Mouse (Mus musculus): ENCODE measurements at regions not wholly inside any gene's neighbourhood (a gene's known extent, or its start where the extent isn't known, plus 50 kb on each side); places are given as distances from the start of the nearest gene placed in this dataset.

DNA sequence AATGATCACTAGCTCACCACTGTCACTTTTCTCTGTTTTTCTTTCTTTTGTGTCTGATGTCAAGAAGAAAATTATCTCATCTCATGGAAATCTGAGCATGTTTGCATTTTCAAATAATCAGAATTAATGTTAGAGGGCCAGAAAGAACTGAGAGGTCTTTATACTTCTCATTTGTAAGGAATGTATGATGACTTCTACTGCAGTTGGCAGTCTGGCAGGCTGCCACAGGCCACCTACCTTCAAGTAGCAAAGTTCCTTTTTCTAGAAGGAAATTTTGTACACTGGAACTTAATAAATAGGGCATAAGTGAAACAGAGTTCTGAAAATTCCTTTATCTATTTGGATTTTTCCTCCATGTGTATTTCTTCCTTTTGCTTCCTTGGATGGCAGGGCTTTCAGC is 148.7 kb upstream of the Inhba start:
- no peak overlapping the region for H3K27ac ChIP-seq (ENCODE audit: low read depth, low read length)
- H3K4me3 ChIP-seq (ENCODE audit: low read depth, low read length) = no peak overlapping the region
- H3K27me3 ChIP-seq (ENCODE audit: control insufficient read depth, insufficient read depth, low read length) = no peaks in the 10 kb centered on the region
- H3K4me1 ChIP-seq (ENCODE audit: control insufficient read depth, insufficient read depth, low read length) = no peaks in the 10 kb centered on the region
- no peak overlapping the region for H3K4me2 ChIP-seq
- ATAC-seq (ENCODE audit: low FRiP score) = no peak
- no peak overlapping the region for H3K9ac ChIP-seq (ENCODE audit: low read length)
- DNase-seq (ENCODE audit: low spot score, missing footprints) = no peak
- H3K36me3 ChIP-seq (ENCODE audit: control insufficient read depth, insufficient read depth, low read length) = no peaks in the 10 kb centered on the region
- H3K9me3 ChIP-seq (ENCODE audit: control insufficient read depth, low read length) = no peaks in the 10 kb centered on the region

DNA sequence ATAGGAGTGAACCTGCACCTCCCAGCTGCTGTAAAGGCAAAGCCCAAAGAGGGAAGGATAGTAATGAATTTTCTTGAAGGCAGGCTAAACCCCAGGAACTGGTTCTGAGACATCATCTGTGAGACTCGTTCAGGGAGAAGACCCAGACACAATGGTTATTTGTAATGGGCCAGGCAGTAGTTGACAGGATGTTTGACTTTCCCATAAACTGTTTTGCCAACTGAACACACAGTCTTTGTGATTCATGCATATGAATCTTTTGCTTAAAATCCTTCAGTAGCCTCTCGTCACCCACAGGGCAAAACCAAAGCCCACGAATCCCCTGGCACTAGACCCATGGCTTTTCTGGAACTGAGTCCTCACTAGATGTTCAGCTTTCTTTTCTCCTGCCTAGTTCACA is 148.3 kb upstream of the Inhba start:
- Histone ChIP-seq H3K4me1 (ENCODE audit: control insufficient read depth, insufficient read depth, low read length) (no peaks in the 10 kb centered on the region), H3K27me3 (ENCODE audit: control insufficient read depth, insufficient read depth, low read length) (no peaks in the 10 kb centered on the region), H3K4me2 (no peak overlapping the region), H3K36me3 (ENCODE audit: control insufficient read depth, insufficient read depth, low read length) (no peaks in the 10 kb centered on the region), H3K9me3 (ENCODE audit: control insufficient read depth, low read length) (no peaks in the 10 kb centered on the region), H3K27ac (ENCODE audit: low read depth, low read length) (no peak overlapping the region), H3K9ac (ENCODE audit: low read length) (no peak overlapping the region), H3K4me3 (ENCODE audit: low read depth, low read length) (no peak overlapping the region)
- WGBS = 73% methylated on average over 3 of the region's 3 CpGs
- ATAC-seq (ENCODE audit: low FRiP score) (no peak), DNase-seq (ENCODE audit: low spot score, missing footprints) (no peak)

DNA sequence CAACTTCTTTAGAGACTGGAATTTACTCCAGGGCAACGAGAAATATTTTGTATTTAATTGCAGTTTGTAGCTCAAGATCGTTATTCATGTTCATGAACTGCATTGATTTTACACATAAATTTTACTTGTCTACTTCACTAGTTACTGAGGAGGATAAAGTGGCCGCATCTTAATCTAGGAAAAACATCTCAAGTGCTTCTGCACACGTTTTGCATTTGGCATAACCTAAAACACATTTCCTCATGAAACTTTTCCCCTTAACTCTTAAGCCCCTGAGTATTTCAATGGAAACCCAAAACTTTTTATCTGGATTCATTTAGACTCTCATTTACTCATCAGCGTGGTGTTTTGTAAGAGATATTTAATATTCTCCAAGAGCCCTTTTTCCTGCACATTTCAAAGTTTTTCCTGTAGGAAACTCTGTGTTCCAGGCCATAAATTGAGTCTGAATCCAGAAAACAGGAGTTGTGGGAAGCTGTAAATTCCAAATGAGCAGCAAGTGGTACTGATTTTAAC is 144.5 kb upstream of the Inhba start:
- no peak for DNase-seq (ENCODE audit: low spot score, missing footprints)
- WGBS = 74% methylated on average over 5 of the region's 5 CpGs
- Histone ChIP-seq H3K36me3 (ENCODE audit: control insufficient read depth, insufficient read depth, low read length) (no peaks in the 10 kb centered on the region), H3K4me1 (ENCODE audit: control insufficient read depth, insufficient read depth, low read length) (no peaks in the 10 kb centered on the region), H3K27me3 (ENCODE audit: control insufficient read depth, insufficient read depth, low read length) (no peaks in the 10 kb centered on the region), H3K4me2 (no peak overlapping the region), H3K9me3 (ENCODE audit: control insufficient read depth, low read length) (no peaks in the 10 kb centered on the region), H3K27ac (ENCODE audit: low read depth, low read length) (no peak overlapping the region), H3K4me3 (ENCODE audit: low read depth, low read length) (no peak overlapping the region), H3K9ac (ENCODE audit: low read length) (no peak overlapping the region)
- ATAC-seq (ENCODE audit: low FRiP score) = no peak

DNA sequence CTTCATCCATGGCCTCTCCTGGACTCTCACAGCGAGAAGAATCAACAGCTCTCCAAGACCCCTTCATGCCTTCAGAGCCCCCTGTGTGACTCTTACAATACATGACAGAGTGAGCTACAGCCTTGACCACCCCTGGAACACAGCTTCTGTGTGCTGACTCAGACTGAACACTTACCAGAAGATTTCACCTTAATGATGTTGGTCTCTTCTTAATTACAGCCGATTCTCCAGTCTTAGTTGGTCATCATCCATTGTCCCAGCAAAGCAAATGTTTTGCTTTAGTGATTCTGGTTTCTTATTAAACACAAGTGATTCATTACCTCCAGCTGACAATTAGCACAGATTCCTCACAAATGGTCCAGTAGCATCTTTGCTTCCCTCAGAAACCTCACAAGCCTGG is 134.0 kb upstream of the Inhba start:
- H3K36me3 ChIP-seq (ENCODE audit: control insufficient read depth, insufficient read depth, low read length) = no peaks in the 10 kb centered on the region
- DNase-seq (ENCODE audit: low spot score, missing footprints) (no peak), ATAC-seq (ENCODE audit: low FRiP score) (no peak)
- H3K27ac ChIP-seq (ENCODE audit: low read depth, low read length) = no peak overlapping the region
- no peaks in the 10 kb centered on the region for H3K27me3 ChIP-seq (ENCODE audit: control insufficient read depth, insufficient read depth, low read length)
- no peak overlapping the region for H3K4me3 ChIP-seq (ENCODE audit: low read depth, low read length)
- no peaks in the 10 kb centered on the region for H3K9me3 ChIP-seq (ENCODE audit: control insufficient read depth, low read length)
- no peak overlapping the region for H3K4me2 ChIP-seq
- H3K9ac ChIP-seq (ENCODE audit: low read length) = no peak overlapping the region
- H3K4me1 ChIP-seq (ENCODE audit: control insufficient read depth, insufficient read depth, low read length) = no peaks in the 10 kb centered on the region
- 91% methylated on average over 2 of the region's 2 CpGs for WGBS

DNA sequence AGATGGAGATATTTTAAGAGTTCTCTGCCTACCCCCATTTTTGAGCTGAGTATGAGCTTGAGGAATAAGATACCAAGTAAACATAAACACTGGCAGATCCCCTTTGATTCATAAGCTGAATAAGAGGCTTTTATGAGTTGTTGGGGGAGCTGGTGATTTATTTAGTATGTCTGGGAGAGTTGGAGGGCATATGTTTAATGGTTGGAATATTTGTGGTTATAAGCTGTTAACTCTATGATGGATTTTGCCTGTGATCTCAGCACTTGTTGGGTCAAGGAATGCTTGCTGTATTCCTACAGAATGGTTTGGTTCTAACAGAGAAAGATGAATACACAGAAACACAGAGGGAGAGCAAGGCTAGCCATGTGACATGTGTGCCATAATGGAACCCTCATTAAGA is 132.1 kb upstream of the Inhba start:
- H3K36me3 ChIP-seq (ENCODE audit: control insufficient read depth, insufficient read depth, low read length) = no peaks in the 10 kb centered on the region
- H3K27ac ChIP-seq (ENCODE audit: low read depth, low read length) = no peak overlapping the region
- no peaks in the 10 kb centered on the region for H3K27me3 ChIP-seq (ENCODE audit: control insufficient read depth, insufficient read depth, low read length)
- DNase-seq (ENCODE audit: low spot score, missing footprints) (no peak), ATAC-seq (ENCODE audit: low FRiP score) (no peak)
- H3K9ac ChIP-seq (ENCODE audit: low read length) = no peak overlapping the region
- no peaks in the 10 kb centered on the region for H3K9me3 ChIP-seq (ENCODE audit: control insufficient read depth, low read length)
- no peak overlapping the region for H3K4me2 ChIP-seq
- no peak overlapping the region for H3K4me3 ChIP-seq (ENCODE audit: low read depth, low read length)
- H3K4me1 ChIP-seq (ENCODE audit: control insufficient read depth, insufficient read depth, low read length) = no peaks in the 10 kb centered on the region

DNA sequence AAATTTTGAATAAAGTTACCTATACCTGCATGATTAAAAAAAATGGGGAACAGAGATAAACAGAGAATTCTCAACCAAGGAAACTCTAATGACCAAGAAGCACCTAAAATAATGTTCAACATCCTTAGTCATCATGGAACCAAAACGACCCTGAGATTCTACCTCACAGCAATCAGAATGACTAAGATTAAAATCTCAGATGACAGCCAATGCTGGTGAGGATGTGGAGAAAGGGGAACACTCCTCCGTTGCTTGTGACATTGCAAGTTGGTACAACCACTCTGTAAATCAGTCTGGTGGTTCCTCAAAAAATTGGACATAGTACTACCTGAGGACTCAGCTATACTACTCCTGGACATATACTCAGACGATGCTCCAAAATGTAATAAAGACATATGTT is 120.9 kb upstream of the Inhba start:
- H3K27ac ChIP-seq (ENCODE audit: low read depth, low read length) = no peak overlapping the region
- no peaks in the 10 kb centered on the region for H3K4me1 ChIP-seq (ENCODE audit: control insufficient read depth, insufficient read depth, low read length)
- H3K9ac ChIP-seq (ENCODE audit: low read length) = no peak overlapping the region
- H3K36me3 ChIP-seq (ENCODE audit: control insufficient read depth, insufficient read depth, low read length) = no peaks in the 10 kb centered on the region
- no peaks in the 10 kb centered on the region for H3K27me3 ChIP-seq (ENCODE audit: control insufficient read depth, insufficient read depth, low read length)
- no peaks in the 10 kb centered on the region for H3K9me3 ChIP-seq (ENCODE audit: control insufficient read depth, low read length)
- DNase-seq (ENCODE audit: low spot score, missing footprints) (no peak), ATAC-seq (ENCODE audit: low FRiP score) (no peak)
- no peak overlapping the region for H3K4me3 ChIP-seq (ENCODE audit: low read depth, low read length)
- WGBS = 87% methylated on average over 3 of the region's 3 CpGs
- H3K4me2 ChIP-seq = no peak overlapping the region

DNA sequence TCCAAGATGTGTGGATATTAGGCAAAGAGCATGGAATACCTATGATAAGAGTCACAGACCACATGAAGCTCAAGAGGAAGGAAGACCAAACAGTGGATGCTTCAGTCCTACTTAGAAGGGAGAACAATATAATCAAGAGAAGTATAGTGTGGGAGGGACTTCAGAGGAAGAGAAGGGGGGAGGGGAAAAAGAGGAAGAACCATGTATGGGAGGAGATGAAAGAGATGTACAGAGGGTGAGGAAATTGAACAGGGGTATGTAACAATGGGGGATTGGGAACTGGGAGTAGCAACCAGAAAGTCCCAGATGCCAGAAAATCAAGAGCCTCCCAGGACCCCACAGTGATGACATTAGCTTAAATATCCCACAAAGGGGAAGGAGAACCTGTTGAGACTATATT is 120.2 kb upstream of the Inhba start:
- H3K9me3 ChIP-seq (ENCODE audit: control insufficient read depth, low read length) = no peaks in the 10 kb centered on the region
- H3K27me3 ChIP-seq (ENCODE audit: control insufficient read depth, insufficient read depth, low read length) = no peaks in the 10 kb centered on the region
- no peak overlapping the region for H3K4me2 ChIP-seq
- DNase-seq (ENCODE audit: low spot score, missing footprints) (no peak), ATAC-seq (ENCODE audit: low FRiP score) (no peak)
- H3K4me3 ChIP-seq (ENCODE audit: low read depth, low read length) = no peak overlapping the region
- no peak overlapping the region for H3K27ac ChIP-seq (ENCODE audit: low read depth, low read length)
- H3K36me3 ChIP-seq (ENCODE audit: control insufficient read depth, insufficient read depth, low read length) = no peaks in the 10 kb centered on the region
- H3K9ac ChIP-seq (ENCODE audit: low read length) = no peak overlapping the region
- H3K4me1 ChIP-seq (ENCODE audit: control insufficient read depth, insufficient read depth, low read length) = no peaks in the 10 kb centered on the region

DNA sequence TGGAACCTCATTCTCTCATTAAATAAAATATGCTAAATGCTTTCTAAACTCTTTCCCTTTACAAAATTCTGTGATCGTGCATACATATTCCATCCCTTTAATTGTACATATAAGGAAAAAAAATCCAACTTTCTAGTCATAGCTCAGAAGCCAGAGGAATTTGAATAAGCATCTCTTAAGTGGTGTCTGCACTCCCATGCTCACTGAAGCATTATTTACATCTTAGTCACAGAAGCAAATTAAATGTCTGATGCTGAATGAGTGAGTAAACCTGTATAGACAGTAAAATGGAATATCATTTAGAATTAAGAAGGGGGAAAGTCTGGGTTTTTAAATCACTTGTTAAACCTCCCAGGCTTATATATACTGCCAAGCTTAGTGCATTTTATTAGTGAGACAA is 113.5 kb upstream of the Inhba start:
- DNase-seq (ENCODE audit: low spot score, missing footprints) (no peak), ATAC-seq (ENCODE audit: low FRiP score) (no peak)
- H3K27me3 ChIP-seq (ENCODE audit: control insufficient read depth, insufficient read depth, low read length) = no peaks in the 10 kb centered on the region
- WGBS = 98% methylated on average over 1 of the region's 1 CpGs
- H3K36me3 ChIP-seq (ENCODE audit: control insufficient read depth, insufficient read depth, low read length) = no peaks in the 10 kb centered on the region
- H3K27ac ChIP-seq (ENCODE audit: low read depth, low read length) = no peak overlapping the region
- H3K9ac ChIP-seq (ENCODE audit: low read length) = no peak overlapping the region
- peaks cover 2% of the 10 kb centered on the region; the same call in 1 of the 2 replicates for H3K4me1 ChIP-seq (ENCODE audit: control insufficient read depth, insufficient read depth, low read length)
- no peak overlapping the region for H3K4me3 ChIP-seq (ENCODE audit: low read depth, low read length)
- no peaks in the 10 kb centered on the region for H3K9me3 ChIP-seq (ENCODE audit: control insufficient read depth, low read length)
- H3K4me2 ChIP-seq = no peak overlapping the region

DNA sequence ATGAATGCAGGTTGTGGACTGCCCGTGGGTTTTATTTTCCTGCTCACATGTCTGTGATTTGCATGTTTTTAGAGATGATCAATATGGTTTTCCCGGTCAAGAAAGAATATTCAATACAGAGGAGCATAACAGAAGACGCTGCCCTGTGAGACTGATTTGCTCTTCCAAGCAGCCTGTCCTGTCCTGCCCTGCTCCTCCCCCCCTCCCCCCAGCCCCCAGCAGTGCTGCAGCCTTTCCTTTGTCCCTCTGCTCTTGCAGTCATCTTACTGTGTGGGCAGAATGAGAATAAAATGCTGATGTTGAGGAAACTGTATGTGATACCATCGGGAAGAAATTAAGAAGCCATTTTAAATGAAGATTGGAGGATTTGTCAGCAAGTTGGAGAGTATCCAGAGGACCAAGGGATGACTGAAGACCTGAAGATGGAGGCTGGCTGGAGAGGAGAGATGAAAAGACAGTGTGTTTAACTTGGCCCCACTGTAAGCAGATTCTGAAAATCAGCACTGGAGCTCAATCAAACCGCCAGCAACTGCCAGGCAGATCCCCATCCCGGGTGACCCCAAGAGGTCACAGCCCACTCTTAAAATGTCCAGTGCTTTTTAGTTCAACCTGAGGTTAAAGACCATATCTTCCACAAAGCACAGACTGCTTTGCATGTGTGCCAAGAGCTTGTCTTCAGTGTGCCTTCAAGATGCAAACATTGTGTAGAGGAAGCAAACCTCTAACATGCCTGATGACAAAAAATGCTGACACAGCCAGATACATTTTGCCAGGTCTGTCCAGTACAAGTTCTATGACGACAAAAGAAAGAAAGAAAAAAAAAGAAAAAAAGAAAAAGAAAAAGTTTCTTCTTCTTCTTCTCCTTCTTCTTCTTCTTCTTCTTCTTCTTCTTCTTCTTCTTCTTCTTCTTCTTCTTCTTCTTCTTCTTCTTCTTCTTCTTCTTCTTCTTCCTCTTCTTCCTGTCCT is 109.7 kb upstream of the Inhba start:
- WGBS = 44% methylated on average over 7 of the region's 7 CpGs
- H3K9me3 ChIP-seq (ENCODE audit: control insufficient read depth, low read length) = no peaks in the 10 kb centered on the region
- ATAC-seq (ENCODE audit: low FRiP score) (peak; percentile 72; the same call in 1 of the 2 replicates), DNase-seq (ENCODE audit: low spot score, missing footprints) (no peak)
- no peaks in the 10 kb centered on the region for H3K27me3 ChIP-seq (ENCODE audit: control insufficient read depth, insufficient read depth, low read length)
- no peaks in the 10 kb centered on the region for H3K36me3 ChIP-seq (ENCODE audit: control insufficient read depth, insufficient read depth, low read length)
- no peak overlapping the region for H3K9ac ChIP-seq (ENCODE audit: low read length)
- H3K4me3 ChIP-seq (ENCODE audit: low read depth, low read length) = no peak overlapping the region
- H3K27ac ChIP-seq (ENCODE audit: low read depth, low read length) = no peak overlapping the region
- H3K4me1 ChIP-seq (ENCODE audit: control insufficient read depth, insufficient read depth, low read length) = peaks cover 2% of the 10 kb centered on the region; the same call in 1 of the 2 replicates
- no peak overlapping the region for H3K4me2 ChIP-seq

All from midbrain, embryonic 11.5 days (tissue).